Mouse (Mus musculus) lung, postnatal 25 days (tissue): Measurements from ENCODE around the gene Fam43a.

Experiments
- DNase-seq: peaks from one replicate; pipeline ENCODE4 v3.0.0; 2022; ENCODE audit warnings: low spot score

Fam43a gene

DNA sequence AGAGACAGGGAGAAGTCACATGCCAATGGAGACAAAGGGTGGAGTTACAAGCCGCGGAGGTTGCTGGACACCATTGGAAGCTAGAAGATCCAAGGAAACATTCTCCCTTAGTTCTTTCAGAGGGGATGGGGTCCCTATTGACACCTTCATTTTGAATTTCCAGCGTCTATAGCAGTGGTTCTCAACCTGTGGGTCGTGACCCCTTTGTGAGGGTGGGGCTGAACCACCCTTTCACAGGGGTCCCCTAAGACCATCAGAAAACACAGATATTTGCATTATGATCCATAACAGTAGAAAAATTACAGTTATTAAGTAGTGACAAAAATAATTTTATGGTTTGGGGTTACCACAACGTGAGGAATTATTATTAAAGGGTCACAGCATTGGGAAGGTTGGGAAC lies 30.0 kb downstream of the Fam43a start:
- no peak for DNase-seq

DNA sequence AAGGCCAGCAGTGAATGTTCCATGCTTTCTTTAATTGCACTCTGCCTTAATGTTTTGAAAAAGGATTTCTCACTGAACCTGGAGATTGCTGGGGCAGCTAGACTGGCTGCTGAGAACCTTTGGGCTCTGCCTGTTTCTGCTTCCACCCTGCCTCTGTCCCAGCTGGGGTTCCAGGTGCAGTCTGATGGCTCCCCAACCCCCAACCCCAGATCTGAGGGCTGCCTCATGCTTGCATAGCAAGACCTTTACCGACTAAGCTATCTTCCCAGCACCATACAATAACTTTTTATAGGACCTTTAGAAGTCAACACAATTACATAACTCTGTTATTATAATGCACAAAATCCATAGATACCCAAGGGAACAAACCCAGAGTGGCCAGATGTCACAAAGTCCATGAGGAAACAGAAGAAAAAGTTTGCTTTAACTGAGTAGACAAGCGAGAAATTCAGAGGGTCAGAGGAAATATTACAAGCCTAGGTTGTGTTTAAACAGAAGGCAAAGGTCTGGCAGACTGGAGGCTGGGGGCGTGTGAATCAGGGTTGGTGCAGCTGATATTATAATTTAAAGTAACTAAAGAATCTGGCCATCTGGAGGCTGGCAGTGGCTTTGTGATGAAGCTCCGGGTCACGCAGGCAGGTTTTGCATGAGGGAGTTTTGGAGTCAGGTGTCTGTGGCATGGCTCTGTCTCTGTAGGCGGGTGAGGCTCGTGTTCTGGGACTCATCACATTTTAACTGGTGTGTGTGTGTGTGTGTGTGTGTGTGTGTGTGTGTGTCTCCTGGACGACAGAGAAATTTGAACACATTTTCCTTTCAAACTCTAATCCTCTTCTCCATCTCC lies 34.6 kb downstream of the Fam43a start:
- DNase-seq: no peak

- DNase-seq: no peak
Observed at GRCm38 (mm10) chr16:30638586-30638985, 39.1 kb downstream of the Fam43a start.

DNA sequence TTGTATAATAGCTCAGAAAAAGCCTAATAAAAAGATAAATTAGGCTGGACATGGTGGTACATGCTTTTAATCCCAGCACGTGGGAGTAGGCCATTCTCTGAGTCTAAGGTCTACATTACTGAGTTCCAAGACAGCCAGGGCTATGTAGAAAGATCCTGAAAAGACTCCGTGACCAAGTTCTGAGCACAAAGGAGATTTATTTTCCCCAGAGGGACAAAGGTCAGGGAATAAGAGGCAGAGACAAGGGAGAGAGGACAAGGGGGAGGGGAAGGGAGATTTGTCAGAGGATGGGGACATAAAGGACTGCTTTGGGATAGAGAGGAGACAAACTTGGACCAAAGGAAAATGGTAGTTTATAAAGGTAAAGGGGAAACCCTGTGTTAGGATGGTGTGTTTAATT lies 41.1 kb downstream of the Fam43a start:
- DNase-seq: no peak

- peak; percentile 7 for DNase-seq
Observed at GRCm38 (mm10) chr16:30641408-30641807, 41.9 kb downstream of the Fam43a start.

DNA sequence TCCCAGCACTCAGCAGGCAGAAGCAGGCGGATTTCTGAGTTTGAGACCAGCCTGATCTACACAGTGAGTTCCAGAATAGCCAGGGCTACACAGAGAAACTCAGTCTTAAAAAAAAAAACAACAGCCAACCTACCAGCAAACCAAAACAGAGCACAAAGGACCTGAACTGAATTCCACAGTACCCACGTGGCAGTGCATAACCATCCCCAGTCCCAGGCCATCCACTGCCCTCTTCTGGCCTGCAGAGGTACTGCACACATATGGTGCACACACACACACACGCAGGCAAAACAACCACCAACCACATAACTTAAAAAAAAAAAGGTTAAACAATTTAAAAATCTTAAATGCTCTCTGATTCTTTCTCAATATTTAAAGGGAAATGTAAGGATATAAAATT lies 42.7 kb downstream of the Fam43a start:
- DNase-seq: no peak

DNA sequence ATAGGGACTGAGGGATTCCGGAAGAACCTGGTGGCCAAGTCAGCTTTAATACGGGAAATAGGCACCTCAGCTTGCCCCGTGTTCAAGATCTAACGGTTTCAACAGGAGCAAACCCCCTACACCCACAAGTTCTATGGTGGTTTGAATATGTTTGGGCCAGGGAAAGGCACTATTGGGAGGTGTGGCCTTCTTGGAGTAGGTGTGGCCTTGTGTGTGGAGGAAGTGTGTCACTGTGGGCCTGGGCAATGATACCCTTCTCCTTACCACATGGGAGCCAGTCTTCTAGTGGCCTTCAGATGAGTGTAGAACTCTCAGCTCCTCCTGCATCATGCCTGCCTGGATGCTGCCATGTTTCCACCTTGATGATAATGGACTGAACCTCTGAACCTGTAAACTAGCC lies 45.5 kb downstream of the Fam43a start:
- DNase-seq: no peak

DNA sequence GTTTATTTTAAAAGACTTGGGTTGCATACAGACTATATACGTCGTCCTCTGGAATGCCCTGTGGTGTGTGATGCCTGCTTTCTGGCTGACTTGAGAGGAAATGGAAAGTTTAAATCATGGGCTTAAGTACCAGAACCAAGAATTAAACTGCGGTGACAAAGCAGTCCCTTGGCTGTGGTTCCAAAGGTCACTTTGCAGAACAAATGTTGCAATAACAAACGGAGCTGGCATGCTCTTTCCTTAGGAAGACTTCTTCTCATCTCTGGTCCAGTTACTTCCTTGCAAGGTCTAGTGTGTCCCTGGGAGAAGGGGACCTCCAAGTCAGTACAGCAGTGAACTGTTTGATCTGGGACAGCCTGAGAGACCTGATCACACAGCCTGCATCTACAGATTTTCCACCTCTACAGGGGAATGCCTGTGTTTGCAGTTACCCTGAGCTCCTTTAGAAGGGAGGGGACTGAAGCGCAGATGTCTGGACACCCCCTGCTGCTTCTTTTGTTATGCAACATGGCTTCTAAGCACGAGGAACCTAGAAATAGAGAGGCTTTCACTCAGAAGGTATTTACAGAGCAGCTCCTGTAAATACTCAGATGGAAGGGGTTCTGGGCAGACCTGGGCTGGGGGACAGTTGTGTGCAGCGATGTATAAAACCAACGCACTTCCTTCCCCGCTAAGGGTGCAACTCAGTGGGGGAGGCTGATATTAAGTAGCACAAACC lies 46.5 kb downstream of the Fam43a start:
- peak; percentile 5 for DNase-seq

DNA sequence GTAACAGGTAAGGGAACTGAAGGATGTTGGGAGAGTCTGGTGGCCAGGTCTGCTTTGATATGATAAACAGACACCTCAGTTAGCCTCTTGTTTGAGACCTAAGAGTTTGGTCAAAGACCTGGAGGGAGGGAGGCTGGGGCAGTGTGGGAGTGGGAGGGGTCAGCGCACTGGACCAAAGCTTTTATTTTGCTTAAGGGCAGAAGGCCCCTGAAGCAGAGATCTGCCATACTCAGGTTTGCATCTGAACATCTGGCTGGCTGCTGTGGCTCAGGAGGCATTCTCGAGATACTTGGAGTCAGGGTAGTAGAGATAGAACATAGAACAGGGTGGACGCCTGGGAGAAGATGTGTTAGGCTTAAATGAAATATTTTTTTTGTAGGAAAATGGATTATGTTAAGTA lies 47.3 kb downstream of the Fam43a start:
- no peak for DNase-seq

GRCm38 (mm10) chr16:30651292-30651691 lies 51.8 kb downstream of the Fam43a start:
- no peak for DNase-seq
